Mouse (Mus musculus) limb, embryonic 12.5 days (tissue): ENCODE results near the gene Abtb2. TPM values are rescaled to one million over a fixed set of nuclear protein-coding genes. Genes with fewer than 3 reads are reported as not detected.

Experiments
- ATAC-seq: fragments of 200-750 bp; cut with Nextera tagmentation; 2 replicates; pipeline ENCODE4 v1.8.0; 2017; ENCODE audit warnings: low read depth, moderate TSS enrichment; ENCODE audit not compliant: insufficient number of reproducible peaks, insufficient read depth, low FRiP score, low TSS enrichment
- H3K27ac ChIP-seq: fragments of 300-500 bp; sonication (generic); 2 replicates; pipeline ENCODE4 v1.5.1; 2016; ENCODE audit warnings: mild to moderate bottlenecking, moderate library complexity
- H3K27me3 ChIP-seq: fragments of 300-500 bp; sonication (generic); 2 replicates; pipeline ENCODE4 v1.6.1; 2016; ENCODE audit warnings: mild to moderate bottlenecking, moderate library complexity
- H3K36me3 ChIP-seq: fragments of 300-500 bp; sonication (generic); 2 replicates; pipeline ENCODE4 v1.6.1; 2016; ENCODE audit warnings: mild to moderate bottlenecking, moderate library complexity
- H3K4me1 ChIP-seq: fragments of 300-500 bp; sonication (generic); replicated peaks from 2 replicates; pipeline ENCODE4 v1.6.1; 2016
- H3K4me2 ChIP-seq: fragments of 300-500 bp; sonication (generic); 2 replicates; pipeline ENCODE4 v1.6.1; 2016; ENCODE audit warnings: mild to moderate bottlenecking, moderate library complexity
- H3K4me3 ChIP-seq: fragments of 300-500 bp; sonication (generic); replicated peaks from 2 replicates; pipeline ENCODE4 v1.5.1; 2016; ENCODE audit warnings: mild to moderate bottlenecking
- H3K9ac ChIP-seq: fragments of 300-500 bp; sonication (generic); replicated peaks from 2 replicates; pipeline ENCODE4 v1.6.1; 2016; ENCODE audit warnings: mild to moderate bottlenecking, moderate library complexity
- H3K9me3 ChIP-seq: fragments of 300-500 bp; sonication (generic); 2 replicates; pipeline ENCODE4 v1.6.1; 2016; ENCODE audit warnings: mild to moderate bottlenecking, moderate library complexity
- WGBS: fragments of 180-500 bp; shearing (Covaris S2); methylation state at CpG from one replicate; pipeline ENCODE4 v1.1.7; 2016; 5-methylcytosine and 5-hydroxymethylcytosine counted together
- polyA plus RNA-seq: library from polyadenylated mRNA; unstranded; fragments of >200 nt; fragmentation: Nextera tagmentation; extraction: Ambion mirVana; gene quantifications from 2 replicates; pipeline ENCODE4 v1.2.1, GENCODE M21; 2016

Gene Abtb2
- polyA plus RNA-seq, 1 experiment from 2014 or later = 19.6 TPM

GRCm38 (mm10) chr2:103664341-103664740, 98.2 kb downstream of the Abtb2 start:
- Histone ChIP-seq H3K27ac (no peak overlapping the region), H3K4me3 (no peak overlapping the region), H3K4me2 (no peak overlapping the region), H3K9ac (no peak overlapping the region), H3K36me3 (no peaks in the 10 kb centered on the region), H3K27me3 (no peaks in the 10 kb centered on the region), H3K4me1 (peaks cover 23% of the 10 kb centered on the region), H3K9me3 (no peaks in the 10 kb centered on the region)
- 63% methylated on average over 6 of the region's 6 CpGs for WGBS
- ATAC-seq = no peak

- H3K9ac ChIP-seq = 0 out of 2 replicates have a peak overlapping the region, but pooled peaks have one; percentile 12
- no peaks in the 10 kb centered on the region for H3K9me3 ChIP-seq
- no peaks in the 10 kb centered on the region for H3K36me3 ChIP-seq
- peak; percentile 69 for ATAC-seq
- 0 out of 2 replicates have a peak overlapping the region, but pooled peaks have one; percentile 13 for H3K4me2 ChIP-seq
- WGBS = 44% methylated on average over 8 of the region's 8 CpGs
- 0 out of 2 replicates have a peak overlapping the region, but pooled peaks have one; percentile 26 for H3K27ac ChIP-seq
- 0 out of 2 replicates have a peak, but pooled peaks cover 2% of the 10 kb centered on the region for H3K27me3 ChIP-seq
- H3K4me1 ChIP-seq = peaks cover 37% of the 10 kb centered on the region
- no peak overlapping the region for H3K4me3 ChIP-seq
These were observed 102.1 kb downstream of the Abtb2 start for GRCm38 (mm10) chr2:103667962-103668815.

GRCm38 (mm10) chr2:103668939-103669338, 102.8 kb downstream of the Abtb2 start:
- Histone ChIP-seq H3K9me3 (no peaks in the 10 kb centered on the region), H3K36me3 (no peaks in the 10 kb centered on the region), H3K27ac (no peak overlapping the region), H3K4me1 (peaks cover 37% of the 10 kb centered on the region), H3K4me3 (no peak overlapping the region), H3K9ac (no peak overlapping the region), H3K4me2 (no peak overlapping the region), H3K27me3 (0 out of 2 replicates have a peak, but pooled peaks cover 2% of the 10 kb centered on the region)
- no peak for ATAC-seq
- WGBS = 78% methylated on average over 8 of the region's 8 CpGs

GRCm38 (mm10) chr2:103669561-103669960, 103.5 kb downstream of the Abtb2 start:
- Histone ChIP-seq H3K9me3 (no peaks in the 10 kb centered on the region), H3K9ac (no peak overlapping the region), H3K36me3 (no peaks in the 10 kb centered on the region), H3K27me3 (peaks cover 2% of the 10 kb centered on the region; the same call in 1 of the 2 replicates), H3K4me2 (no peak overlapping the region), H3K4me1 (peaks cover 37% of the 10 kb centered on the region), H3K27ac (no peak overlapping the region), H3K4me3 (no peak overlapping the region)
- ATAC-seq = no peak
- WGBS = 88% methylated on average over 4 of the region's 4 CpGs

- H3K4me3 ChIP-seq = no peak overlapping the region
- 70% methylated on average over 3 of the region's 3 CpGs for WGBS
- no peak overlapping the region for H3K9ac ChIP-seq
- peaks cover 37% of the 10 kb centered on the region for H3K4me1 ChIP-seq
- H3K9me3 ChIP-seq = no peaks in the 10 kb centered on the region
- H3K4me2 ChIP-seq = no peak overlapping the region
- no peak for ATAC-seq
- H3K36me3 ChIP-seq = no peaks in the 10 kb centered on the region
- H3K27me3 ChIP-seq = peaks cover 9% of the 10 kb centered on the region; the same call in 1 of the 2 replicates
- H3K27ac ChIP-seq = no peak overlapping the region
These were observed 104.2 kb downstream of the Abtb2 start for GRCm38 (mm10) chr2:103670276-103670680.

- H3K4me2 ChIP-seq = no peak overlapping the region
- peaks cover 51% of the 10 kb centered on the region for H3K4me1 ChIP-seq
- no peak overlapping the region for H3K27ac ChIP-seq
- no peak for ATAC-seq
- peaks cover 9% of the 10 kb centered on the region; the same call in 1 of the 2 replicates for H3K27me3 ChIP-seq
- H3K9me3 ChIP-seq = no peaks in the 10 kb centered on the region
- no peak overlapping the region for H3K9ac ChIP-seq
- H3K4me3 ChIP-seq = no peak overlapping the region
- 77% methylated on average over 7 of the region's 7 CpGs for WGBS
- H3K36me3 ChIP-seq = no peaks in the 10 kb centered on the region
These were observed 106.5 kb downstream of the Abtb2 start for GRCm38 (mm10) chr2:103672573-103673119.

GRCm38 (mm10) chr2:103673609-103674008, 107.5 kb downstream of the Abtb2 start:
- 89% methylated on average over 4 of the region's 4 CpGs for WGBS
- Histone ChIP-seq H3K4me3 (no peak overlapping the region), H3K9ac (no peak overlapping the region), H3K4me1 (peaks cover 51% of the 10 kb centered on the region), H3K4me2 (no peak overlapping the region), H3K27ac (no peak overlapping the region), H3K9me3 (no peaks in the 10 kb centered on the region), H3K27me3 (peaks cover 9% of the 10 kb centered on the region; the same call in 1 of the 2 replicates), H3K36me3 (no peaks in the 10 kb centered on the region)
- no peak for ATAC-seq

GRCm38 (mm10) chr2:103675391-103675790, 109.3 kb downstream of the Abtb2 start:
- 82% methylated on average over 5 of the region's 5 CpGs for WGBS

GRCm38 (mm10) chr2:103676808-103677207, 110.7 kb downstream of the Abtb2 start:
- Histone ChIP-seq H3K4me3 (no peak overlapping the region), H3K27ac (no peak overlapping the region)
- ATAC-seq = no peak

More at GRCm38 (mm10) chr2:103675391-103675790, 109.3 kb downstream of the Abtb2 start:
- Histone ChIP-seq H3K4me1 (peaks cover 50% of the 10 kb centered on the region), H3K9ac (no peak overlapping the region), H3K27ac (no peak overlapping the region), H3K4me2 (no peak overlapping the region), H3K9me3 (no peaks in the 10 kb centered on the region), H3K36me3 (no peaks in the 10 kb centered on the region), H3K27me3 (peaks cover 9% of the 10 kb centered on the region; the same call in 1 of the 2 replicates), H3K4me3 (no peak overlapping the region)
- ATAC-seq = no peak

GRCm38 (mm10) chr2:103677614-103678369, 111.7 kb downstream of the Abtb2 start:
- H3K9me3 ChIP-seq = no peaks in the 10 kb centered on the region
- peaks cover 55% of the 10 kb centered on the region for H3K4me1 ChIP-seq
- no peaks in the 10 kb centered on the region for H3K36me3 ChIP-seq
- ATAC-seq = no peak
- H3K27ac ChIP-seq = no peak overlapping the region
- H3K27me3 ChIP-seq = peaks cover 7% of the 10 kb centered on the region; the same call in 1 of the 2 replicates
- no peak overlapping the region for H3K4me3 ChIP-seq
- no peak overlapping the region for H3K9ac ChIP-seq
- WGBS = 67% methylated on average over 7 of the region's 7 CpGs
- no peak overlapping the region for H3K4me2 ChIP-seq

More at GRCm38 (mm10) chr2:103676808-103677207, 110.7 kb downstream of the Abtb2 start:
- no peaks in the 10 kb centered on the region for H3K36me3 ChIP-seq
- no peak overlapping the region for H3K4me2 ChIP-seq
- H3K27me3 ChIP-seq = peaks cover 9% of the 10 kb centered on the region; the same call in 1 of the 2 replicates
- WGBS = 7% methylated on average over 2 of the region's 2 CpGs
- H3K9me3 ChIP-seq = no peaks in the 10 kb centered on the region
- H3K4me1 ChIP-seq = peaks cover 56% of the 10 kb centered on the region
- no peak overlapping the region for H3K9ac ChIP-seq

GRCm38 (mm10) chr2:103678433-103678832, 112.3 kb downstream of the Abtb2 start:
- no peak for ATAC-seq
- Histone ChIP-seq H3K4me1 (peaks cover 55% of the 10 kb centered on the region), H3K4me3 (no peak overlapping the region), H3K36me3 (no peaks in the 10 kb centered on the region), H3K27ac (no peak overlapping the region), H3K4me2 (no peak overlapping the region), H3K27me3 (peaks cover 7% of the 10 kb centered on the region; the same call in 1 of the 2 replicates), H3K9me3 (no peaks in the 10 kb centered on the region), H3K9ac (no peak overlapping the region)
- 85% methylated on average over 6 of the region's 6 CpGs for WGBS
